Mouse (Mus musculus) embryonic facial prominence, embryonic 14.5 days (tissue): ENCODE results near the gene Cd33. TPM values are rescaled to one million over a fixed set of nuclear protein-coding genes. Genes with fewer than 3 reads are reported as not detected.

Experiments used
- ATAC-seq: fragments of 200-750 bp; cut with Nextera tagmentation; 2 replicates; pipeline ENCODE4 v1.8.0; 2017; ENCODE audit warnings: low read depth, moderate number of reproducible peaks, moderate TSS enrichment
- DNase-seq: peaks from one replicate; pipeline ENCODE4 v3.0.0-alpha.2; 2015; ENCODE audit warnings: low spot score
- H3K27ac ChIP-seq: fragments of 300-500 bp; sonication (generic); replicated peaks from 2 replicates; pipeline ENCODE4 v1.5.1; 2014; ENCODE audit warnings: low read depth, mild to moderate bottlenecking, low read length, moderate library complexity
- H3K27me3 ChIP-seq: fragments of 300-500 bp; sonication (generic); replicated peaks from 2 replicates; pipeline ENCODE4 v1.6.1; 2014; ENCODE audit warnings: low read length; ENCODE audit not compliant: control insufficient read depth, insufficient read depth
- H3K36me3 ChIP-seq: fragments of 300-500 bp; sonication (generic); 2 replicates; pipeline ENCODE4 v1.6.1; 2014; ENCODE audit warnings: low read length, mixed read lengths; ENCODE audit not compliant: control insufficient read depth, insufficient read depth
- H3K4me1 ChIP-seq: fragments of 300-500 bp; sonication (generic); 2 replicates; pipeline ENCODE4 v1.6.1; 2014; ENCODE audit warnings: antibody characterized with exemption, low read length; ENCODE audit not compliant: control insufficient read depth, insufficient read depth
- H3K4me2 ChIP-seq: fragments of 300-500 bp; sonication (generic); 2 replicates; pipeline ENCODE4 v1.6.1; 2014; ENCODE audit warnings: low read depth, mild to moderate bottlenecking, low read length, moderate library complexity, mixed read lengths
- H3K4me3 ChIP-seq: fragments of 300-500 bp; sonication (generic); 2 replicates; pipeline ENCODE4 v1.5.1; 2014; ENCODE audit warnings: low read depth, mild to moderate bottlenecking, low read length
- H3K9ac ChIP-seq: fragments of 300-500 bp; sonication (generic); 2 replicates; pipeline ENCODE4 v1.6.1; 2014; ENCODE audit warnings: low read depth, mild to moderate bottlenecking, low read length, moderate library complexity, mixed read lengths
- H3K9me3 ChIP-seq: fragments of 300-500 bp; sonication (generic); 2 replicates; pipeline ENCODE4 v1.6.1; 2016; ENCODE audit warnings: low read length; ENCODE audit not compliant: control insufficient read depth
- WGBS: fragments of 180-500 bp; shearing (Covaris S2); extraction: QIAGEN DNeasy Blood & Tissue Kit; methylation state at CpG from one replicate; pipeline ENCODE4 v1.1.7; 2014; 5-methylcytosine and 5-hydroxymethylcytosine counted together
- polyA plus RNA-seq: library from polyadenylated mRNA; unstranded; fragments of >200 nt; fragmentation: Nextera tagmentation; extraction: Ambion mirVana; gene quantifications from 2 replicates; pipeline ENCODE4 v1.2.1, GENCODE M21; 2014

Gene Cd33
- polyA plus RNA-seq, 1 experiment from 2014 or later, result 2.8 TPM

DNA sequence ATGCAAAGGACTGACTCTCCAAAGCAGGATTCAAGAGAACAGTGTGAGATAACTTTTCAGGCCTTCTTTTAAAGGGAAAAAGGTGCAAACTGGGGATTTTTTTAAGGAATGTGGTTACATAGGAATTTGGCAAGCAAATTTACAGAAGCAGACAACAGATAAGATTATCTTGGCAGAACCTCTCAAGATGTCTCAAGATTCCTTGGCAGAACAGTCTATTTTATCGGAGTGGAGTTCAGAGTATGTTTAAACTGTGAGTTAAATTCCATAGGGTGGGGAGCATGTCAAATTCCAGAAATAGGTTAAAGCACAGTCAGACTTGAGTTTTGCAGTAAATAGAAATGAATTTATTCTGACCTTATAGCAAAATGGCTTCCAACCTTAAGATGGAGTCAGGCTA, 12.7 kb upstream of the Cd33 start:
- WGBS, result 64% methylated on average over 1 of the region's 1 CpGs
- Histone ChIP-seq H3K27ac (no peak overlapping the region), H3K4me3 (no peak overlapping the region)

DNA sequence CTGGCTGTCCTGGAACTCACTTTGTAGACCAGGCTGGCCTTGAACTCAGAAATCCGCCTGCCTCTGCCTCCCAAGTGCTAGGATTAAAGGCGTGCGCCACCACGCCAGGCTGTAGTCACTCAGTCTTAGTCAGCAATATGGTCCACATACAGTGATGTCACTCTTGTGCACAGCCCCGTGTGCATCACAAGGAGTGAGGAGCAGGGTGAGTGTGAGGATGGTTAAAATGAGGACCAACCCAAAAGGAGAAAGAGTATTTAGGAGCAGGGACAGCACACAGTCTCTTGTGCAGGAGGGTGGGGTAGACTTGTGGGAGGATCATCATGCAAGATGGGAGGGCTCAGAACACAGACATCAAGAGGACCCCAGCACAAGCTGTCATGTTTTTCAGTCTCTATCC, 11.1 kb upstream of the Cd33 start:
- Histone ChIP-seq H3K4me2 (no peak overlapping the region), H3K4me3 (no peak overlapping the region), H3K27ac (no peak overlapping the region), H3K27me3 (no peaks in the 10 kb centered on the region), H3K9ac (no peak overlapping the region), H3K9me3 (no peaks in the 10 kb centered on the region), H3K4me1 (no peaks in the 10 kb centered on the region), H3K36me3 (no peaks in the 10 kb centered on the region)
- DNase-seq, result no peak
- no peak for ATAC-seq
- WGBS, result 84% methylated on average over 5 of the region's 5 CpGs

More for the DNA sequence above, 12.7 kb upstream of the Cd33 start:
- H3K9me3 ChIP-seq, result no peaks in the 10 kb centered on the region
- no peaks in the 10 kb centered on the region for H3K27me3 ChIP-seq
- DNase-seq (peak; percentile 33), ATAC-seq (no peak)
- H3K36me3 ChIP-seq, result no peaks in the 10 kb centered on the region
- H3K4me2 ChIP-seq, result no peak overlapping the region
- no peak overlapping the region for H3K9ac ChIP-seq
- no peaks in the 10 kb centered on the region for H3K4me1 ChIP-seq

DNA sequence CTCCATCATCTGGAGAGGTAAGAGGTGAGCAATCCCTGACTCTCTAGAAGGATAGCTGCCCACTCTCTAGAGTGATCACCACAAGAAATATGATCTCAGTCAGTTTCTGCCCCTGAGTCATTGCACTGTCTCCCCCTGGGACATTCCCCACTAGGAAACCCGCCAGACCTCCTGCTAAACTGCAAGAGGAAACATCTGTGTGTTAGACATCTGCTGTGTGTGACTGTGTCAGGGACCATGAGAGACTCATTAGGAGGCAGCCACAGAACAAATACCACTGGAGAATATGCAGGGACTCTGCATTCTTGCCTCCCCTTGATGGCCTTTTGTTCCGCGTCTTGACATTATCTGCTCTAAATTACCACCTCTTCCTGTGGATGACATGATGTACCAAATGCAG, 10.3 kb upstream of the Cd33 start:
- ATAC-seq (peak; percentile 65; the same call in 1 of the 2 replicates), DNase-seq (peak; percentile 81)
- Histone ChIP-seq H3K9ac (no peak overlapping the region), H3K4me2 (no peak overlapping the region), H3K4me3 (no peak overlapping the region), H3K9me3 (no peaks in the 10 kb centered on the region), H3K27ac (no peak overlapping the region), H3K4me1 (no peaks in the 10 kb centered on the region), H3K36me3 (no peaks in the 10 kb centered on the region), H3K27me3 (no peaks in the 10 kb centered on the region)
- 13% methylated on average over 3 of the region's 3 CpGs for WGBS

DNA sequence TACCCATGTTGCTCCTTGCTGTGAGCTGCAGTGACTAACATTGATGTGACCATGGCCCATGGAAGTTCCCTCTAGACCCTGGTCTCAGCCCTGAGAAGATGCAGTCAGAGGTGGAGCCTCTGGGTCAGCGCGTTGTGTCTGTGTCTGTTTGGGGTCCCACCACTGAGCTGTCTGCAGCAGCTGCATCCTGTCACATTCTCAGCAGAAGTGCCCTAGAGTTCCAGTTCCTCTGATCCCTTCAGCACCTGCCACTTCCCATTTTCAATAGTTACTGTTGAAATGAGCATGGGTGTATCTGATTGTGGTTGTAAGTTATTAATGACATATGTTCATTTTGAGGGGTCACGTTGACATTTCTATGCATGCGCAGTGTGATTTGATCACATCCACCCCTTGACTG, 8.9 kb upstream of the Cd33 start:
- no peak for ATAC-seq
- Histone ChIP-seq H3K4me1 (no peaks in the 10 kb centered on the region), H3K36me3 (no peaks in the 10 kb centered on the region), H3K9ac (no peak overlapping the region), H3K27ac (no peak overlapping the region), H3K9me3 (no peaks in the 10 kb centered on the region), H3K4me3 (no peak overlapping the region), H3K4me2 (no peak overlapping the region), H3K27me3 (no peaks in the 10 kb centered on the region)
- peak; percentile 17 for DNase-seq
- 60% methylated on average over 4 of the region's 4 CpGs for WGBS

DNA sequence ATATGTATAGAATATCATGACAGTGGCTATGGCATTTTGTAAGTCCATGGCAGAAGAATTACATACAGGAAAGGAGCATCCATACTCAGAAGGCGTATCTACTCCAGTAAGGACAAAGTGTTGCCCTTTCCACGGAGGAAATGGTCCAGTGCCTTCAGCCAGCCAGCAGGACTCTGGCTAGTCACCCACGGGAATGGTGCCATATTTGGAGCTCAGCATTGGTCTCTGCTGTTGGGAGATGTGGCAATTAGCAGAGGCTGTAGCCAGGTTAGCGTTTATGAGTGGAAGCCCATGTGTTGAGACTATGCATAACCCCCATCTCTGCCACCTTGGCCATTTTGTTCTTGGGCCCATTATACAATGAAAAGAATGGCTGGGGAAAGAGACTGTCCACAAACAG, 4.0 kb upstream of the Cd33 start:
- WGBS, result 75% methylated on average over 4 of the region's 4 CpGs
- Histone ChIP-seq H3K36me3 (no peaks in the 10 kb centered on the region), H3K27me3 (no peaks in the 10 kb centered on the region), H3K4me1 (no peaks in the 10 kb centered on the region), H3K9me3 (no peaks in the 10 kb centered on the region), H3K27ac (no peak overlapping the region), H3K9ac (no peak overlapping the region), H3K4me2 (no peak overlapping the region), H3K4me3 (no peak overlapping the region)
- ATAC-seq (no peak), DNase-seq (no peak)

DNA sequence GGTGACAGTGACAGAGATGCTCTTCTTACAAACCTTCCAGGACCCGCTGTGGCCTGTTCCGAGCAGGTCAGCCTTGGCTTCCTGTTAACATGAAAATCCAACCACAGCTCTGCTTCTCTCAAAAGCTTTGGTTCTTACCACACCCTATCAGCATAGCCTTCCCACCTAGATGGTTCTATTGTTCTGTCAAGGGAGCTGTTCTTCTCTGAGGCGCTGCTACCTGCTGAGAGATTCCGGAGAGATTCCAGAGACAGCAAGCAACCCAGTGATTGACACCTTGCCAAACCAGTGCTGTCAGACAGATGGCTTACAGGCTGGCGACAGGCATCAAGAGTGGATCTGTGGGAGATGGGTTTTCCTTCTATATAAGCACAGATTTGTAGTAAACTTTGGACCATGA, 3.4 kb upstream of the Cd33 start:
- no peak for ATAC-seq
- Histone ChIP-seq H3K9ac (no peak overlapping the region), H3K36me3 (no peaks in the 10 kb centered on the region), H3K27ac (no peak overlapping the region), H3K4me3 (no peak overlapping the region), H3K4me1 (no peaks in the 10 kb centered on the region), H3K4me2 (no peak overlapping the region), H3K9me3 (no peaks in the 10 kb centered on the region), H3K27me3 (no peaks in the 10 kb centered on the region)
- 29% methylated on average over 5 of the region's 5 CpGs for WGBS
- DNase-seq, result peak; percentile 10

DNA sequence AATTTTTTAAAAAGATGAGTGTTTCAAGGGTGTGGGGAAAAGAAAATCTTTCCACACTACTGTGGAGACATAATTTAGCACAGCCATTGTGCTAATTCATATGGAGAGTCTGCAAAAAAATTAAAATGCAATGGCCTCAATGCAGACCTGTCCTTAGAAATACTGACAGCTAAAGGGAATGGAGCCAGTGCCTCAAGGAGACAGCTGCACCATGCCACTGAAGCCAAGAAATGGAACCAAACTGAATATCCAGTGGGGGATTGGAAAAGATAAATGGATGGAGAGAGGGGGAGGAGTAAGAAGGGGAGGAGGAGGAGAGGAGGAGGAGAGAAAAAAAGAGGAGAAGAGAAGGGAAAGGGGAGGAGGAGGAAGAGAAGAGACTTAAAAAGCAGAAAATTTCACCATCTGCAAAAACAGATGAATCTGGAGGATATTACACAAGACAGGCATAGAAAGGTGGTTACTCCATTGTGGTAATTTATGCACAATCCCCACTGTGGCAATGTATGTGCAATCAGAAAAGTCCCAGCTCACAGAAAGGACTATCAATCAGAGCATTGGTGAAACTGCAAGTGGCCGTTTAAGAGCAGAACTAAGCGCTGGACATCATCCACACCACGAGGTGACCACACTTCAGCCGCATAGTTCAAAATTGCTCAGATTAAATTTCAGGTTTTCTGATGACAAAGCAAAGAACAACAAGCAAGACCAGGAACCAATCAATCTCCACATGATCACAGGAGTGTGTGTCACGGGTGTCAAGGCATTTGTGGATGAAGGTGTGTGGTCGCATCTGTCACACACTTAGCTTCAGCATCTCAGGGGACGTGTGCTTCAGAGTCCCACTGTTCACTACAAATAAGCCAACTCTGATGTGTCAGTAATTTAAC, 1.7 kb upstream of the Cd33 start:
- H3K27ac ChIP-seq, result no peak overlapping the region
- H3K27me3 ChIP-seq, result no peaks in the 10 kb centered on the region
- no peak overlapping the region for H3K4me3 ChIP-seq
- H3K9me3 ChIP-seq, result no peaks in the 10 kb centered on the region
- no peaks in the 10 kb centered on the region for H3K36me3 ChIP-seq
- no peak for DNase-seq
- no peak for ATAC-seq
- H3K4me1 ChIP-seq, result no peaks in the 10 kb centered on the region
- H3K4me2 ChIP-seq, result no peak overlapping the region
- 67% methylated on average over 7 of the region's 7 CpGs for WGBS
- H3K9ac ChIP-seq, result no peak overlapping the region

DNA sequence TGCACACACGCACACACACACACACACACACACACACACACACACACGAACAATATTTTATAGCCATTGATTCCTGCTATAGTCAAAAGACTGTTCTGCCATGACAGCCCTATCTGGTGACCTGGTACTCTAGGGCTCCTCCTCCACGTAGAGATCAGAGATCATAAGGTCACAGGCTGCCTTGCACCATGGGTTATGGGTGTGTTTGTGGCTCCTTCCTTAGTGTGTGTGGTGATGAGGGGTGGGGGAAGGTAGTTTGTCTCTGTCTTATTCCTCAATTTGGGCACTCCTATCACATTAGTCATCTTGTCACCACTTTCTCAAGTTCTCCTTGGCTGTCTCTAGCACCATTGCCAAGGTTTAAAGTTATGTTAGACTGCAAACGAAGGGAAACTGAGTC, 5.7 kb downstream of the Cd33 start:
- ATAC-seq (no peak), DNase-seq (no peak)
- Histone ChIP-seq H3K27ac (no peak overlapping the region), H3K4me1 (no peaks in the 10 kb centered on the region), H3K9ac (no peak overlapping the region), H3K36me3 (no peaks in the 10 kb centered on the region), H3K4me2 (no peak overlapping the region), H3K4me3 (no peak overlapping the region), H3K27me3 (no peaks in the 10 kb centered on the region), H3K9me3 (no peaks in the 10 kb centered on the region)
- WGBS, result 66% methylated on average over 4 of the region's 4 CpGs

DNA sequence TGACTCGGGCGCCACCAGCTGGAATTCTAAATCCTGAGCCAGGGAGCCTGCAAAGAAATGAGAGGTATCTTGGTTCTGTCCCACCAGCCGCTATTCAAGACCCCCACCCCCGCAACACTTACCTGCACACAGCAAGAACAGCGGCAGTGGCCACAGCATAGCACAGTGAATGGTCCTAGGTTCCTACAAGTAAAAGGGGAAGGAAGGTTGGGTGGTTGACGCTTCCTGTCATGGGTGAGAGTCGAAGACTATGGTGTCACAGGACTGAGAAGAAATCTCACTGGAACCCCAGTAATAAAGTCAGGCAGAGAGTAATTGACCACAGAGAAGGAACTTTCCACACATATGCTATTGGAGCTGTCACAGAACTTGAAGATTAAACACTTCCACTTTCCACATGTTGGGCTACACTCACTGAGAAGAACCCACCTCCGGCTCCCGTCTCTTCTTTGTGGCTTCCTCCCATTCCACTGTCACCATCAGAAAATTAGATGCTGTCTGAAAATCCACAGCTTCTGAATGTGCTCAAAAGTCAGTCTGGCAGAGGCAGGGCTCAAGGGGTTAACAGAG, 11.2 kb downstream of the Cd33 start:
- Histone ChIP-seq H3K4me3 (no peak overlapping the region), H3K9me3 (no peaks in the 10 kb centered on the region), H3K27ac (no peak overlapping the region), H3K4me2 (no peak overlapping the region), H3K9ac (no peak overlapping the region), H3K27me3 (no peaks in the 10 kb centered on the region), H3K4me1 (no peaks in the 10 kb centered on the region), H3K36me3 (no peaks in the 10 kb centered on the region)
- 80% methylated on average over 9 of the region's 9 CpGs for WGBS
- DNase-seq (no peak), ATAC-seq (no peak)
